Mouse (Mus musculus): ENCODE results near the gene 2810408A11Rik.

DNA sequence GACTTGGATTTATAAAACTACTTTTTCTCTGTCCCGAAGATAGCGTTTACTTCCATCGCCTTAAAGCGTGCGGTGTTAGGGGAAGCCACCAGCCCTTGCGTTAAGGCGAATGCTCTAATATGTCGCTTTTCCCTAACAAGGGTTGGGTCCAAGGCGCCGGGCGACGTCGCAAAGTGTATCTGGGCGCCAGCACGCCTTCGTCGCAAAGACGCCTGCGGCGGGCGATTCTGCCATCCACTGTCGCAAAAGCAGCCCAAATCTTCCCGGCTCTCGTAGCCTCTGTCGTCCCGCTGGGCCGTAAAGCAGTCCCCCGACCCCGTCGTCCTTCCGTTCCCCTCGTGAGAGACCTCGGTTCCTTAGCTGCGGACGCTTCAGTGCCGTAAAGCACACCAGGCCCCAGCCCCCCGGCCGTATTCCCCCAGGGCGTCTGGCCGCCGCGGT is 639 bp upstream of the 2810408A11Rik start:
- TF ChIP-seq CTCF (IDR thresholded peaks at IDR 0.05): no peak
- peak; percentile 4; the same call in 1 of the 2 replicates for TF ChIP-seq EP300 (IDR thresholded peaks at IDR 0.05)
